Mouse (Mus musculus) gastrocnemius, postnatal 25 days (tissue): ENCODE results near the gene Setd6. TPM values are rescaled to one million over a fixed set of nuclear protein-coding genes. Genes with fewer than 3 reads are reported as not detected.

Experiments used
- DNase-seq: peaks from one replicate; pipeline ENCODE4 v3.0.0; 2022
- long read RNA-seq, 2 experiments: library from polyadenylated mRNA; stranded (forward); transcript quantifications; one replicate each; pipeline ENCODE4 v2.0.0; 2021
- total RNA-seq, 2 experiments: library from RNA; stranded (reverse); gene quantifications; 1 replicate in 1 of 2; 2 replicates in 1 of 2; pipeline ENCODE4 v1.2.3; 2021

Setd6 gene
- total RNA-seq, result 10 to 100 TPM in 1 of 2 experiments, 1 to 10 TPM in 1; 9.5 to 10.4 TPM
- long read RNA-seq, experiment 1, transcript Setd6-201 (7 exons, 1,707 nt), result major isoform, 7 of 12 reads
- long read RNA-seq, experiment 1, partial matches to known transcripts, result 1 of 12 reads
- long read RNA-seq, experiment 1, other reads (novel, unspliced or antisense), result 4 of 12 reads
- long read RNA-seq, experiment 2, transcript Setd6-201 (7 exons, 1,707 nt), result major isoform, 10 of 12 reads
- long read RNA-seq, experiment 2, partial matches to known transcripts, result 0 of 12 reads
- long read RNA-seq, experiment 2, other reads (novel, unspliced or antisense), result 2 of 12 reads

GRCm38 (mm10) chr8:95715676-95716531 is at the start of gene Setd6:
TSS of gene Setd6 (plus strand) at chr8:95715881.
- peak; percentile 80 for DNase-seq

GRCm38 (mm10) chr8:95668163-95668958 is 47.3 kb upstream of the Setd6 start:
- no peak for DNase-seq

- DNase-seq, result no peak
Measured at GRCm38 (mm10) chr8:95669967-95670366, 45.7 kb upstream of the Setd6 start.

GRCm38 (mm10) chr8:95671861-95672260 is 43.8 kb upstream of the Setd6 start:
- DNase-seq, result no peak

GRCm38 (mm10) chr8:95672811-95673210 is 42.9 kb upstream of the Setd6 start:
- DNase-seq, result no peak

- DNase-seq, result no peak
Measured at GRCm38 (mm10) chr8:95676631-95677030, 39.0 kb upstream of the Setd6 start, which contains the start of gene Ndrg4. TSS of gene Ndrg4 (plus strand) at chr8:95676980.

GRCm38 (mm10) chr8:95677591-95678023 is 38.1 kb upstream of the Setd6 start:
- no peak for DNase-seq

- no peak for DNase-seq
Measured at GRCm38 (mm10) chr8:95678024-95678611, 37.6 kb upstream of the Setd6 start.

- DNase-seq, result no peak
Measured at GRCm38 (mm10) chr8:95688073-95688672, 27.5 kb upstream of the Setd6 start.

GRCm38 (mm10) chr8:95690929-95691541 is 24.6 kb upstream of the Setd6 start:
- DNase-seq, result no peak

GRCm38 (mm10) chr8:95694631-95695030 is 21.1 kb upstream of the Setd6 start:
- DNase-seq, result no peak

- DNase-seq, result no peak
Measured at GRCm38 (mm10) chr8:95696661-95697060, 19.0 kb upstream of the Setd6 start.

GRCm38 (mm10) chr8:95697128-95697527 is 18.6 kb upstream of the Setd6 start:
- peak; percentile 56 for DNase-seq

- DNase-seq, result no peak
Measured at GRCm38 (mm10) chr8:95698179-95698578, 17.5 kb upstream of the Setd6 start.

- no peak for DNase-seq
Measured at GRCm38 (mm10) chr8:95700282-95700681, 15.4 kb upstream of the Setd6 start.

GRCm38 (mm10) chr8:95701809-95702208 is 13.9 kb upstream of the Setd6 start:
- DNase-seq, result no peak

- DNase-seq, result peak; percentile 82
Measured at GRCm38 (mm10) chr8:95702480-95703446, 12.9 kb upstream of the Setd6 start.

- DNase-seq, result no peak
Measured at GRCm38 (mm10) chr8:95703461-95704260, 12.0 kb upstream of the Setd6 start.

- no peak for DNase-seq
Measured at GRCm38 (mm10) chr8:95704538-95704937, 11.1 kb upstream of the Setd6 start.
